In the genomic region with DNA sequence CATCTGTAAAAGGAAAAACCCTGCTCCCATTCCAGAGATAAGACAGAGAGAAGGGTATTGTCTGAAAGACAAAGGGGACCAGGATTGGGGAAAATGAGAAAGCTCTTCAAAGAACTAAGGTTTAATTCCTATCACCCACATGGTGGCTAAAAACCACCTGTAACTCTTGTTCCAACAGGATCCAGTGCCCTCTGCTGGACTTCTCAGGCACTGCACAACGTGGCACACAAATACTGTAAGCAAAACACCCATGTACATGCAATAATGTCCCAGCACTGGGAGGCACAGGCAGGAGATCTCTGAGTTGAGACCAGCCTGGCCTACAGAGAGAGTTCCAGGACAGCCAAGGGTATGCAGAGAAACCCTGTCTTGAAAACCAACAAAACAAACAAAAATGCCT, we compare ENCODE assay signal across 9 mouse cellular contexts. TPM values are rescaled to one million over a fixed set of nuclear protein-coding genes. Genes with fewer than 3 reads are reported as not detected.
DNase-seq lines count a peak whose midpoint lies in the region; TF ChIP-seq lines count a peak whose summit lies in the region.
"Had no signal": no experiment of that assay in that cellular context is flagged by ENCODE, and none has a peak within 500 bp of the region (broad histone marks: within the 10 kb centered on the region; RNA-seq: fewer than 3 reads in every experiment).

No protein-coding gene starts in this region.

- no peak overlapping the region for H3K9ac ChIP-seq in heart, adult 2 months (ENCODE audit: low read depth, low read length)
- H3K9ac ChIP-seq: embryonic facial prominence, embryonic 13.5 days had no signal

- H3K9me3 ChIP-seq in heart, embryonic 10.5 days: no peaks in the 10 kb centered on the region
- no peaks in the 10 kb centered on the region for H3K9me3 ChIP-seq in limb, embryonic 10.5 days (replicated peaks)
- H3K9me3 ChIP-seq: embryonic facial prominence, embryonic 13.5 days had no signal

- H3K4me3 ChIP-seq in heart, adult 2 months: no peak overlapping the region
- H3K4me3 ChIP-seq in heart, embryonic 10.5 days: no peak overlapping the region
- no peak overlapping the region for H3K4me3 ChIP-seq in limb, embryonic 10.5 days
- H3K4me3 ChIP-seq: embryonic facial prominence, embryonic 13.5 days had no signal

- no peaks in the 10 kb centered on the region for H3K36me3 ChIP-seq in heart, adult 2 months (ENCODE audit: control insufficient read depth, insufficient read depth, low read length)
- peaks cover 63% of the 10 kb centered on the region for H3K36me3 ChIP-seq in heart, embryonic 10.5 days
- peaks cover 66% of the 10 kb centered on the region for H3K36me3 ChIP-seq in limb, embryonic 10.5 days

- TF ChIP-seq POLR2A in heart, adult 2 months (IDR thresholded peaks at IDR 0.05; ENCODE audit: insufficient read depth, low read depth, low read length): no peak

- 0 out of 2 replicates have a peak, but pooled peaks cover 2% of the 10 kb centered on the region for H3K79me2 ChIP-seq in heart, adult 2 months (replicated peaks; ENCODE audit: control insufficient read depth, insufficient read depth, low read length)

- intact Hi-C loops in heart, adult 2 months (cut with DNase I): no loop called here

- peaks cover 3% of the 10 kb centered on the region; the same call in 1 of the 2 replicates for H3K4me1 ChIP-seq in heart, adult 2 months (ENCODE audit: control insufficient read depth, insufficient read depth, low read length)
- H3K4me1 ChIP-seq in heart, embryonic 10.5 days: peaks cover 24% of the 10 kb centered on the region
- peaks cover 18% of the 10 kb centered on the region for H3K4me1 ChIP-seq in limb, embryonic 10.5 days

- TF ChIP-seq CTCF in heart, adult 2 months (IDR thresholded peaks at IDR 0.05): peak; percentile 87

- no peaks in the 10 kb centered on the region for H3K27me3 ChIP-seq in heart, adult 2 months (ENCODE audit: control insufficient read depth, insufficient read depth, low read length)
- H3K27me3 ChIP-seq in heart, embryonic 10.5 days (ENCODE audit: insufficient read depth, poor library complexity, severe bottlenecking): no peaks in the 10 kb centered on the region
- no peaks in the 10 kb centered on the region for H3K27me3 ChIP-seq in limb, embryonic 10.5 days (ENCODE audit: low read depth, poor library complexity, severe bottlenecking)
- H3K27me3 ChIP-seq: embryonic facial prominence, embryonic 13.5 days had no signal

- DNase-seq in heart, adult 2 months: peak; percentile 31 to 70
- no peak for DNase-seq in heart, embryonic 10.5 days (ENCODE audit: low spot score)
- DNase-seq in 416B (ENCODE audit: low read depth) (peak; percentile 77), NIH3T3 (ENCODE audit: low read depth) (peak; percentile 80)
- DNase-seq in embryo, embryonic 11 days: peak; percentile 72
- DNase-seq in limb, embryonic 10.5 days (ENCODE audit: low spot score): peak; percentile 64
- peak; percentile 32 to 39 for DNase-seq in right cerebral cortex, postnatal 36 days (ENCODE audit: low spot score in 2 of 2)
- no peak for DNase-seq in urinary bladder, postnatal 10 days (ENCODE audit: low spot score)

- WGBS in heart, adult 2 months: 34% methylated on average over 1 of the region's 1 CpGs
- WGBS in heart, embryonic 10.5 days: 23% methylated on average over 1 of the region's 1 CpGs
- WGBS in limb, embryonic 10.5 days: 19% methylated on average over 1 of the region's 1 CpGs

- H3K27ac ChIP-seq in heart, adult 2 months: no peak overlapping the region
- H3K27ac ChIP-seq in heart, embryonic 10.5 days: no peak overlapping the region
- H3K27ac ChIP-seq in limb, embryonic 10.5 days: no peak overlapping the region
- H3K27ac ChIP-seq: embryonic facial prominence, embryonic 13.5 days had no signal

- no peak for TF ChIP-seq EP300 in heart, adult 2 months (IDR thresholded peaks at IDR 0.05; ENCODE audit: insufficient read depth, low read depth, low read length)

RNA-seq across cellular contexts. Expression of gene Zfp408, which starts 2.9 kb away (rescaled TPM):
- 1 to 10 TPM; 4.0 to 4.2 TPM for total RNA-seq in heart, adult 2 months (2021)
- polyA plus RNA-seq in heart, adult 2 months (2012; rRNA removed): 5.3 and 6.2 TPM in 2 replicates
- 7.4 and 10.4 TPM in 2 replicates for polyA plus RNA-seq in heart, embryonic 10.5 days (2016; fragmentation: Nextera tagmentation; extraction: Ambion mirVana)
- 11.3 and 12.8 TPM in 2 replicates for polyA plus RNA-seq in limb, embryonic 10.5 days (2016; fragmentation: Nextera tagmentation; extraction: Ambion mirVana)

RNA-seq across cellular contexts. Expression of gene Arhgap1, which starts 2.9 kb away (rescaled TPM):
- 10 to 100 TPM; 18.6 to 20.7 TPM for total RNA-seq in heart, adult 2 months (2021)
- 39.0 and 39.7 TPM in 2 replicates for polyA plus RNA-seq in heart, adult 2 months (2012; rRNA removed)
- 212 and 229 TPM in 2 replicates for polyA plus RNA-seq in heart, embryonic 10.5 days (2016; fragmentation: Nextera tagmentation; extraction: Ambion mirVana)
- 72.1 and 75.0 TPM in 2 replicates for polyA plus RNA-seq in limb, embryonic 10.5 days (2016; fragmentation: Nextera tagmentation; extraction: Ambion mirVana)

RNA-seq across cellular contexts. Expression of gene F2, which starts 10.5 kb away (rescaled TPM):
- not detected for total RNA-seq in heart, adult 2 months (2021)
- 0.53 TPM in 1 of 2 replicates, not detected in the other for polyA plus RNA-seq in heart, adult 2 months (2012; rRNA removed)
- 0.73 and 15.9 TPM in 2 replicates for polyA plus RNA-seq in heart, embryonic 10.5 days (2016; fragmentation: Nextera tagmentation; extraction: Ambion mirVana)
- not detected in 2 replicates for polyA plus RNA-seq in limb, embryonic 10.5 days (2016; fragmentation: Nextera tagmentation; extraction: Ambion mirVana)

Comparison
In these comparisons a context has a peak if more than half of its experiments do, and no peak if none do; other contexts are left out.
1. DNase-seq: peak in heart, adult 2 months (2 of 2), 416B (single experiment), NIH3T3 (single experiment), embryo, embryonic 11 days (single experiment), limb, embryonic 10.5 days (single experiment) and right cerebral cortex, postnatal 36 days (2 of 2); none in heart, embryonic 10.5 days (single experiment) and urinary bladder, postnatal 10 days (single experiment).